Comparison of ENCODE assay signal across 7 mouse cellular contexts in the genomic region with DNA sequence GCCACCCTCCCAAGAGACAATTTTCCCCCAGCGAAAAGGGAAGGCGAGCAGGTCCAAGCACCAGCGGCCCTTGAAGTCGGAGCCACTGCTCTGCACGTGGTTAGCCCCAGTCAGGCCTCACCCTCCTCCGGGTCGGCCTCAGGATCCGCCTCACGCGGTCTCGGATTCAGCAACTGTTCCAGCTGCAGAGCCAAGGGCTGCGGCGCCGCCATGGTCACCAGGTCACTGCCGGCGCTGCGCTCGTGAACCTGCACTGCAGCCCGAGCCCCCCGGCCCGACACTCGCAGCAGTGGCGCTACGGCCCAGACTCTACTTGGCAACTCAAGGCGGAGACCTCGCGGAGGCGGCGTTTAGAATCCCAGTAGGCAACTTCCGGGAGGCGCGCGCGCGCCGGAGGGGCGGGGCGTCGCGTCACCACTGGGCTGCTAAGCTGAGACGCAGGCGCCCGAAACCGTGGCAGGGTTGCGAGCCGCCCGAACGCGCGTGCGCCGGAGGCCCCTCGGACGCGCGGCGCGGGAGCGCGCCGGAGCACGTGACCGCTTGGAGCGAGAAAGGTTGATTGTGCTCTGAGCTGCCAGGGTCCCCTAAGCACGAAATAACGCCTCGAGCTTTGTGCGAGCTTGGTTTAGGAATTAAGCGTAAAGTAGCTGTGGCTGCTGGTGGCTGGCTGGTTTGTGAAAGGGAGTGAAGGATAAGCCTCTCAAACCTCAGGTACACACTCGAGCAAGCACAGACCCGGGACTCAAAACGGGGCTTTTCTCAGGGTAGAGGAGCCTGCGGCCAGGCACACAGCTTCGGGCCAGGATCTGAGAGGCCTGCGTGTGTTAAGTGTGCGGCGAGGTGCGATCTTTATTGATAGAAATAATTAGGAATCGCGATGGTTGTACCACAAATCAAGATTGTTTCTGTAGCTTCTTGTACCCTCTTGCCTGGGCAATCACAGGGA. TPM values are rescaled to one million over a fixed set of nuclear protein-coding genes. Genes with fewer than 3 reads are reported as not detected.
DNase-seq lines count a peak whose midpoint lies in the region; ATAC-seq and TF ChIP-seq lines count a peak whose summit lies in the region.

A gene (minus strand): TSS at position 352 of the 946 bp plus-strand sequence.

- peak within 1 kb of the TSS; percentile 65 for H3K9ac ChIP-seq in intestine, postnatal 0 days (ENCODE audit: low read depth, low read length)
- peak within 1 kb of the TSS; percentile 65 for H3K9ac ChIP-seq in midbrain, embryonic 12.5 days (replicated peaks)

- H3K27ac ChIP-seq in embryonic facial prominence, embryonic 10.5 days (replicated peaks): peak within 1 kb of the TSS; percentile 84
- H3K27ac ChIP-seq in intestine, postnatal 0 days (ENCODE audit: low read depth, low read length): peak within 1 kb of the TSS; percentile 47
- H3K27ac ChIP-seq in midbrain, embryonic 12.5 days (replicated peaks): peak within 1 kb of the TSS; percentile 86
- H3K27ac ChIP-seq in small intestine, adult 2 months (ENCODE audit: insufficient read depth, low read depth, low read length): no peak within 1 kb of the TSS

- peaks cover 27% of the 10 kb centered on the region for H3K36me3 ChIP-seq in embryonic facial prominence, embryonic 10.5 days (replicated peaks)
- peaks cover 12% of the 10 kb centered on the region; the same call in 1 of the 2 replicates for H3K36me3 ChIP-seq in intestine, postnatal 0 days (ENCODE audit: control insufficient read depth, insufficient read depth)
- peaks cover 20% of the 10 kb centered on the region for H3K36me3 ChIP-seq in midbrain, embryonic 12.5 days
- H3K36me3 ChIP-seq in small intestine, adult 2 months (ENCODE audit: control insufficient read depth, insufficient read depth, low read length): peaks cover 7% of the 10 kb centered on the region

- DNase-seq in adrenal gland, postnatal 10 days: peak; percentile 99
- peak; percentile 99 for DNase-seq in embryonic facial prominence, embryonic 10.5 days (ENCODE audit: low spot score)
- peak; percentile 75 for DNase-seq in gonadal fat pad, adult 2 months (ENCODE audit: low read depth)
- DNase-seq in left cerebral cortex, postnatal 4 days: peak; percentile 99

- H3K27me3 ChIP-seq in embryonic facial prominence, embryonic 10.5 days (replicated peaks; ENCODE audit: low read depth, poor library complexity, severe bottlenecking): peaks cover 46% of the 10 kb centered on the region
- peaks cover 37% of the 10 kb centered on the region for H3K27me3 ChIP-seq in intestine, postnatal 0 days (replicated peaks; ENCODE audit: control insufficient read depth, insufficient read depth, low read length)
- peaks cover 31% of the 10 kb centered on the region for H3K27me3 ChIP-seq in midbrain, embryonic 12.5 days
- H3K27me3 ChIP-seq in small intestine, adult 2 months (ENCODE audit: control insufficient read depth, insufficient read depth, low read length): peaks cover 15% of the 10 kb centered on the region

- intact Hi-C loops in left cerebral cortex, postnatal 4 days (cut with DNase I): no loop called here

- H3K4me1 ChIP-seq in embryonic facial prominence, embryonic 10.5 days: peaks cover 19% of the 10 kb centered on the region
- H3K4me1 ChIP-seq in intestine, postnatal 0 days (replicated peaks; ENCODE audit: control insufficient read depth, insufficient read depth, low read length): no peaks in the 10 kb centered on the region
- H3K4me1 ChIP-seq in midbrain, embryonic 12.5 days: peaks cover 17% of the 10 kb centered on the region
- no peaks in the 10 kb centered on the region; the same call in 1 of the 2 replicates for H3K4me1 ChIP-seq in small intestine, adult 2 months (ENCODE audit: control insufficient read depth, insufficient read depth, insufficient read length, low read length)

- peak within 1 kb of the TSS; percentile 86 for H3K4me2 ChIP-seq in intestine, postnatal 0 days (replicated peaks; ENCODE audit: low read depth)
- peak within 1 kb of the TSS; percentile 88 for H3K4me2 ChIP-seq in midbrain, embryonic 12.5 days (replicated peaks)

- H3K9me3 ChIP-seq in embryonic facial prominence, embryonic 10.5 days: no peaks in the 10 kb centered on the region
- H3K9me3 ChIP-seq in intestine, postnatal 0 days (ENCODE audit: control insufficient read depth): no peaks in the 10 kb centered on the region
- H3K9me3 ChIP-seq in midbrain, embryonic 12.5 days: no peaks in the 10 kb centered on the region

- WGBS in embryonic facial prominence, embryonic 10.5 days: under 1% methylated on average over 80 of the region's 80 CpGs
- WGBS in intestine, postnatal 0 days: under 1% methylated on average over 80 of the region's 80 CpGs
- under 1% methylated on average over 80 of the region's 80 CpGs for WGBS in midbrain, embryonic 12.5 days
- WGBS in small intestine, adult 2 months: under 1% methylated on average over 80 of the region's 80 CpGs

- TF ChIP-seq CTCF in intestine, postnatal 0 days (IDR thresholded peaks at IDR 0.05; ENCODE audit: low read depth): peak; percentile 27; the same call in 1 of the 2 replicates
- TF ChIP-seq CTCF in small intestine, adult 2 months (IDR thresholded peaks at IDR 0.05; ENCODE audit: extremely low read depth, insufficient read length, insufficient replicate concordance, low read depth, low read length): no peak

- peak; percentile 99 for ATAC-seq in intestine, postnatal 0 days
- peak; percentile 97 for ATAC-seq in midbrain, embryonic 12.5 days (ENCODE audit: low FRiP score, low read depth)

- TF ChIP-seq POLR2A in small intestine, adult 2 months (IDR thresholded peaks at IDR 0.05; ENCODE audit: low read depth, low read length): peak; percentile 67; the same call in 1 of the 2 replicates

- H3K4me3 ChIP-seq in embryonic facial prominence, embryonic 10.5 days: peak within 1 kb of the TSS; percentile 71
- H3K4me3 ChIP-seq in intestine, postnatal 0 days (ENCODE audit: low read depth, low read length): peak within 1 kb of the TSS; percentile 54
- H3K4me3 ChIP-seq in midbrain, embryonic 12.5 days: peak within 1 kb of the TSS; percentile 60
- peak within 1 kb of the TSS; percentile 78 for H3K4me3 ChIP-seq in small intestine, adult 2 months (ENCODE audit: low read depth, low read length)

RNA-seq across cellular contexts. Expression of the gene that starts here (rescaled TPM):
- total RNA-seq in adrenal gland, postnatal 10 days (2021): 10 to 100 TPM; 18.1 to 22.5 TPM
- 57.9 and 58.3 TPM in 2 replicates for polyA plus RNA-seq in embryonic facial prominence, embryonic 10.5 days (2016; fragmentation: Nextera tagmentation; extraction: Ambion mirVana)
- polyA plus RNA-seq in gonadal fat pad, adult 2 months (2012; rRNA removed): 2.9 and 5.3 TPM in 2 replicates
- polyA plus RNA-seq in intestine, postnatal 0 days (2015; fragmentation: Nextera tagmentation; extraction: Ambion mirVana): 25.6 and 26.6 TPM in 2 replicates
- total RNA-seq in left cerebral cortex, postnatal 4 days (2021): 10 to 100 TPM; 28.1 to 29.7 TPM
- polyA plus RNA-seq in midbrain, embryonic 12.5 days (2016; fragmentation: Nextera tagmentation; extraction: Ambion mirVana): 56.6 and 58.8 TPM in 2 replicates
- polyA plus RNA-seq in small intestine, adult 2 months (2012; rRNA removed): 2.2 and 4.7 TPM in 2 replicates
